Mouse (Mus musculus) midbrain, embryonic 13.5 days (tissue): ENCODE results near the gene Ccr8. TPM values are rescaled to one million over a fixed set of nuclear protein-coding genes. Genes with fewer than 3 reads are reported as not detected.
A peak's percentile ranks its signal among the peaks of the same experiment; 100 is the strongest.

Source experiments
- ATAC-seq: fragments of 200-750 bp; cut with Nextera tagmentation; 2 replicates; pipeline ENCODE4 v1.8.0; 2017; ENCODE audit warnings: mild to moderate bottlenecking, moderate TSS enrichment, moderate library complexity
- H3K27ac ChIP-seq: fragments of 300-500 bp; sonication (generic); 2 replicates; pipeline ENCODE4 v1.5.1; 2015; ENCODE audit warnings: inconsistent platforms, mild to moderate bottlenecking, moderate library complexity
- H3K27me3 ChIP-seq: fragments of 300-500 bp; sonication (generic); 2 replicates; pipeline ENCODE4 v1.6.1; 2015; ENCODE audit warnings: mild to moderate bottlenecking, inconsistent platforms
- H3K36me3 ChIP-seq: fragments of 300-500 bp; sonication (generic); 2 replicates; pipeline ENCODE4 v1.6.1; 2015; ENCODE audit warnings: mild to moderate bottlenecking, inconsistent platforms
- H3K4me1 ChIP-seq: fragments of 300-500 bp; sonication (generic); replicated peaks from 2 replicates; pipeline ENCODE4 v1.6.1; 2015; ENCODE audit warnings: inconsistent platforms
- H3K4me2 ChIP-seq: fragments of 300-500 bp; sonication (generic); replicated peaks from 2 replicates; pipeline ENCODE4 v1.6.1; 2015; ENCODE audit warnings: moderate library complexity, mild to moderate bottlenecking, inconsistent platforms
- H3K4me3 ChIP-seq: fragments of 300-500 bp; sonication (generic); replicated peaks from 2 replicates; pipeline ENCODE4 v1.5.1; 2015; ENCODE audit warnings: mild to moderate bottlenecking, inconsistent platforms
- H3K9ac ChIP-seq: fragments of 300-500 bp; sonication (generic); replicated peaks from 2 replicates; pipeline ENCODE4 v1.6.1; 2015; ENCODE audit warnings: mild to moderate bottlenecking, inconsistent platforms
- H3K9me3 ChIP-seq: fragments of 300-500 bp; sonication (generic); 2 replicates; pipeline ENCODE4 v1.6.1; 2016; ENCODE audit warnings: mild to moderate bottlenecking, inconsistent platforms
- WGBS: fragments of 180-500 bp; shearing (Covaris S2); methylation state at CpG from one replicate; pipeline ENCODE4 v1.1.7; 2015; 5-methylcytosine and 5-hydroxymethylcytosine counted together
- polyA plus RNA-seq: library from polyadenylated mRNA; unstranded; fragments of >200 nt; fragmentation: Nextera tagmentation; extraction: Ambion mirVana; gene quantifications from 2 replicates; pipeline ENCODE4 v1.2.1, GENCODE M21; 2015

Gene Ccr8
- polyA plus RNA-seq, result not detected in 2 replicates

- Histone ChIP-seq H3K9me3 (0 out of 2 replicates have a peak, but pooled peaks cover 4% of the 10 kb centered on the region), H3K27me3 (no peaks in the 10 kb centered on the region), H3K9ac (no peak within 1 kb of the TSS), H3K4me2 (no peak within 1 kb of the TSS), H3K4me1 (no peaks in the 10 kb centered on the region), H3K27ac (no peak within 1 kb of the TSS), H3K36me3 (no peaks in the 10 kb centered on the region), H3K4me3 (no peak within 1 kb of the TSS)
- WGBS, result 83% methylated on average over 5 of the region's 5 CpGs
- ATAC-seq, result no peak
These were observed at the start of gene Ccr8 for GRCm38 (mm10) chr9:120091696-120092238. Ccr8 (plus strand) TSS chr9:120092114.

DNA sequence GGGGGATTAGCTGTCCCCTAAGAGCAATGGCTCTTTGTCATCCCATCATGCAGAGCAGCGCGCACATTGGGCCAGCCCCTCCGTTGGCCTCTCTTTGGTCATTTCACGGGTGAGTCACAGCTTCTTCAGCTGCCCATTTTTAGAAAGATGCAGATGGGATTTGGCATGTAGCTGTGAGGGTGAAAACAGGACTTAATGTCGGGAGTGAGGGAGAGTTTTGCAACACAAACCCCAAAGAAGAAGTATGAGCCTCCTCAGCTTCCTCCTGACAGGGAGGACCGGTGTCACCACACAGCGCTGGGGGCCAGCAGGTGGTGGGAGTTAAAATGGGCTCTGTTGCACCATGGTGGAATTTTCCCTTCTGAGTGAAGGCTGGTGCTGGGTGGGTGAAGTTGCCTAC, 48.8 kb upstream of the Ccr8 start:
- 84% methylated on average over 7 of the region's 7 CpGs for WGBS
- Histone ChIP-seq H3K27me3 (no peaks in the 10 kb centered on the region), H3K4me1 (no peaks in the 10 kb centered on the region), H3K36me3 (no peaks in the 10 kb centered on the region), H3K27ac (no peak overlapping the region), H3K9ac (no peak overlapping the region), H3K4me3 (no peak overlapping the region), H3K9me3 (no peaks in the 10 kb centered on the region), H3K4me2 (no peak overlapping the region)
- no peak for ATAC-seq

DNA sequence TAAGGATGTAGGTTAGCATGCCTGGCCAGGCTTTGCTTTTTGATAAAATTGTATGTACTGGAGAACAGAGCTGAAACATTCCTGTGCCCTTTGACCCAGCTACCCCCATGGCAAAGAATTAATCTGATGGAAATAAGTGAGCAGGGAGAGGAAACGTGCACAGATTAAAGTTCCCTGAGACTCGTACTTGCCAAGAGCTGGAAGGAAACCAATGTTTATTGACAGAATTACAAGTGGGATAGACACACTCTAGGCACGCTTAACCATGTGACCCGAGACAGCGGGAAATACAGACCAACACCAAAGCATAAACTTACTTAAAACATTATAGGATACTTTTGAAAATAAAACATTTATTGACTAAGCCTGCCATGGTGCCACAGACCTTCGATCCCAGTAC, 43.4 kb upstream of the Ccr8 start:
- Histone ChIP-seq H3K4me3 (no peak overlapping the region), H3K4me1 (no peaks in the 10 kb centered on the region), H3K9me3 (no peaks in the 10 kb centered on the region), H3K4me2 (no peak overlapping the region), H3K36me3 (no peaks in the 10 kb centered on the region), H3K27ac (no peak overlapping the region), H3K9ac (no peak overlapping the region), H3K27me3 (no peaks in the 10 kb centered on the region)
- WGBS, result 79% methylated on average over 6 of the region's 6 CpGs
- no peak for ATAC-seq

- no peaks in the 10 kb centered on the region for H3K27me3 ChIP-seq
- WGBS, result 88% methylated on average over 3 of the region's 3 CpGs
- no peaks in the 10 kb centered on the region for H3K9me3 ChIP-seq
- no peak overlapping the region for H3K4me3 ChIP-seq
- H3K36me3 ChIP-seq, result no peaks in the 10 kb centered on the region
- no peak for ATAC-seq
- H3K4me1 ChIP-seq, result no peaks in the 10 kb centered on the region
- H3K4me2 ChIP-seq, result no peak overlapping the region
- no peak overlapping the region for H3K27ac ChIP-seq
- no peak overlapping the region for H3K9ac ChIP-seq
These were observed 42.5 kb upstream of the Ccr8 start for GRCm38 (mm10) chr9:120049407-120049806.

GRCm38 (mm10) chr9:120054545-120055277, 37.2 kb upstream of the Ccr8 start:
- H3K27me3 ChIP-seq, result no peaks in the 10 kb centered on the region
- no peaks in the 10 kb centered on the region for H3K9me3 ChIP-seq
- ATAC-seq, result 0 out of 2 replicates have a peak, but pooled peaks have one; percentile 45
- no peak overlapping the region for H3K4me3 ChIP-seq
- 34% methylated on average over 8 of the region's 8 CpGs for WGBS
- H3K4me2 ChIP-seq, result no peak overlapping the region
- no peaks in the 10 kb centered on the region for H3K36me3 ChIP-seq
- no peak overlapping the region for H3K9ac ChIP-seq
- H3K4me1 ChIP-seq, result no peaks in the 10 kb centered on the region
- H3K27ac ChIP-seq, result no peak overlapping the region

GRCm38 (mm10) chr9:120056201-120056600, 35.7 kb upstream of the Ccr8 start:
- H3K4me3 ChIP-seq, result no peak overlapping the region
- ATAC-seq, result no peak
- WGBS, result 88% methylated on average over 9 of the region's 9 CpGs

DNA sequence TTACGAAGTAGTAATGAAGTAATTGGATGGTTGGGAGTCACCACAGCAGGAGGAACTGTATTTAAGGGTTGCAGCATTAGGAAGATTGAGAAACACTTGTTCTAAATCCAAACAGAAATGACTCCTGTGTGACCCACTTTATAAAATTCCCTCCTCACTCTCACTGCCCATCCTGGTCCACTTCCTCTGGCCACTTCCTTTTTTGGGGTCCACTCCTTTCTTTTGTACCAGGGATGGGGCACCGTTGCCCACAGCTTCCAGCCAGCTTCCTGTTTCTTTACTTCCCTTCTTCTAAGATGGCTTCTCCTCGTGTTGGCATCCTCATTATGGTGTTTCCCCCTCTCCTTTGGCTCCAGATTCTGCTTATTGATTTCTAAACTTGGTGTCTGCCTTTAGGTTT, 33.2 kb upstream of the Ccr8 start:
- H3K4me2 ChIP-seq, result no peak overlapping the region
- no peak for ATAC-seq
- 77% methylated on average over 3 of the region's 3 CpGs for WGBS
- no peaks in the 10 kb centered on the region for H3K36me3 ChIP-seq
- no peaks in the 10 kb centered on the region for H3K9me3 ChIP-seq
- no peak overlapping the region for H3K9ac ChIP-seq
- H3K4me1 ChIP-seq, result no peaks in the 10 kb centered on the region
- H3K27ac ChIP-seq, result no peak overlapping the region
- no peak overlapping the region for H3K4me3 ChIP-seq
- H3K27me3 ChIP-seq, result no peaks in the 10 kb centered on the region

More at GRCm38 (mm10) chr9:120056201-120056600, 35.7 kb upstream of the Ccr8 start:
- H3K9me3 ChIP-seq, result no peaks in the 10 kb centered on the region
- H3K27me3 ChIP-seq, result no peaks in the 10 kb centered on the region
- H3K4me1 ChIP-seq, result no peaks in the 10 kb centered on the region
- no peaks in the 10 kb centered on the region for H3K36me3 ChIP-seq
- no peak overlapping the region for H3K9ac ChIP-seq
- no peak overlapping the region for H3K27ac ChIP-seq
- H3K4me2 ChIP-seq, result no peak overlapping the region

GRCm38 (mm10) chr9:120064317-120064716, 27.6 kb upstream of the Ccr8 start:
- H3K9me3 ChIP-seq, result no peaks in the 10 kb centered on the region
- no peak overlapping the region for H3K27ac ChIP-seq
- H3K9ac ChIP-seq, result no peak overlapping the region
- no peak overlapping the region for H3K4me3 ChIP-seq
- H3K36me3 ChIP-seq, result no peaks in the 10 kb centered on the region
- whole genome bisulfite sequencing, result 75% methylated on average over 4 of the region's 4 CpGs
- H3K27me3 ChIP-seq, result no peaks in the 10 kb centered on the region
- H3K4me2 ChIP-seq, result no peak overlapping the region
- no peaks in the 10 kb centered on the region for H3K4me1 ChIP-seq
- ATAC-seq, result no peak

DNA sequence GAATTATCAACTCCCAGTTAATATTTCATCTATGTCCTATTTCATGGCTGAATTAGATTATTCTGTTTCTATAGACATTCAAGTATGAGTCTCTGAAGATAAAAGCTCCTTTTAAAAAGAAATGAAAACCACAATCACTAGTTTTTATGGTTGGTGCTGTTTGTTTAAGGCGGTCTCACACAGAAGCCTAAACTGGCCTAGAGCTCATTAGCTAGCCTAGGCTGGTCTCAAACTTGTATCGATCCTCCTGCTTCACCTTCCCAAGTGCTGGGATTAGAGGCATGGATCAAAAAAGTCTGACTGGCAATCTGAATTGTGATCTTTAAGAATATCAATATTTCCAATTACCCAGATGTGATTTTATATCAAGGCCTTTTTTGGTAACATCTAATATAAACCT, 24.3 kb upstream of the Ccr8 start:
- H3K4me2 ChIP-seq, result no peak overlapping the region
- no peaks in the 10 kb centered on the region for H3K27me3 ChIP-seq
- no peak overlapping the region for H3K9ac ChIP-seq
- ATAC-seq, result no peak
- H3K4me1 ChIP-seq, result no peaks in the 10 kb centered on the region
- H3K27ac ChIP-seq, result no peak overlapping the region
- no peaks in the 10 kb centered on the region for H3K9me3 ChIP-seq
- H3K36me3 ChIP-seq, result no peaks in the 10 kb centered on the region
- H3K4me3 ChIP-seq, result no peak overlapping the region
- WGBS, result 91% methylated on average over 2 of the region's 2 CpGs

- Histone ChIP-seq H3K4me3 (no peak overlapping the region), H3K27ac (no peak overlapping the region), H3K4me2 (no peak overlapping the region), H3K27me3 (no peaks in the 10 kb centered on the region), H3K4me1 (no peaks in the 10 kb centered on the region), H3K9ac (no peak overlapping the region), H3K9me3 (no peaks in the 10 kb centered on the region), H3K36me3 (no peaks in the 10 kb centered on the region)
- WGBS, result 73% methylated on average over 10 of the region's 10 CpGs
- no peak for ATAC-seq
These were observed 23.9 kb upstream of the Ccr8 start for GRCm38 (mm10) chr9:120068047-120068446.

- H3K36me3 ChIP-seq, result no peaks in the 10 kb centered on the region
- no peak for ATAC-seq
- no peak within 1 kb of the TSS for H3K4me3 ChIP-seq
- H3K9me3 ChIP-seq, result no peaks in the 10 kb centered on the region
- H3K4me1 ChIP-seq, result no peaks in the 10 kb centered on the region
- no peak within 1 kb of the TSS for H3K27ac ChIP-seq
- 83% methylated on average over 11 of the region's 11 CpGs for WGBS
- H3K27me3 ChIP-seq, result no peaks in the 10 kb centered on the region
- no peak within 1 kb of the TSS for H3K9ac ChIP-seq
- H3K4me2 ChIP-seq, result no peak within 1 kb of the TSS
These were observed 22.1 kb upstream of the Ccr8 start, which contains the start of gene Cx3cr1 for GRCm38 (mm10) chr9:120069779-120070178. Cx3cr1 (minus strand) TSS chr9:120069879.

DNA sequence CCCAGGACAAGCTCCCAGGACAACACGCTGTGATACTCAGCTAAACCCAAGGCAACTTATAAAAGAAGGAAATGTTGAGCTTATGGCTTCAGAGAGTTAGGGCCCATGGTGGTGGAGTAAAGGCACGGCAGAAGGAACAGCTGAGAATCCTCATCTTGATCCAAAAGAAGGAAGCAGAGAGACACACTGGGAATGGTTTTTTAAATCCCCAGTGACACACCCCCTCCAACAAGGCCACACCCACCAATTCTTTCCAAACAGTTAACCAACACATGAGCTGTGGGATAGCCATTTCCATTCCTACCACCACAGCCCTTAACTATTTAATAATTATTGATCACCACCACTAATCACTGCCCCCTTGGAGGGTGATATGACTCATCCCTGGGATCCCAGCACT, 20.7 kb upstream of the Ccr8 start:
- H3K4me3 ChIP-seq, result no peak overlapping the region
- H3K9ac ChIP-seq, result no peak overlapping the region
- H3K27ac ChIP-seq, result no peak overlapping the region
- no peaks in the 10 kb centered on the region for H3K36me3 ChIP-seq
- no peak for ATAC-seq
- H3K4me2 ChIP-seq, result no peak overlapping the region
- H3K4me1 ChIP-seq, result no peaks in the 10 kb centered on the region
- no peaks in the 10 kb centered on the region for H3K27me3 ChIP-seq
- H3K9me3 ChIP-seq, result no peaks in the 10 kb centered on the region
- WGBS, result 70% methylated on average over 2 of the region's 2 CpGs
